Mouse (Mus musculus) CH12.LX (cell line): ENCODE results near the gene Gm20388. TPM values are rescaled to one million over a fixed set of nuclear protein-coding genes. Genes with fewer than 3 reads are reported as not detected.

Experiments used
- DNase-seq: peaks from one replicate; pipeline ENCODE4 v3.0.0-alpha.2; 2013; ENCODE audit errors: extremely low read depth
- H3K27ac ChIP-seq: 2 replicates; pipeline ENCODE4 v1.5.1; 2012; ENCODE audit warnings: low read depth, mild to moderate bottlenecking, control low read depth, moderate library complexity; ENCODE audit not compliant: insufficient read depth
- H3K27me3 ChIP-seq: replicated peaks from 2 replicates; pipeline ENCODE3; 2012; ENCODE audit warnings: inconsistent platforms
- H3K36me3 ChIP-seq, 2 experiments: replicated peaks in 1 of 2; 2 replicates each; pipeline versions ENCODE3 to v1.6.1; 2012; ENCODE audit warnings: inconsistent platforms in 1 of 2, low read length in 1 of 2, mild to moderate bottlenecking in 1 of 2, mixed read lengths in 1 of 2, moderate library complexity in 1 of 2; ENCODE audit not compliant: control insufficient read depth in 1 of 2, insufficient read depth in 1 of 2
- H3K4me1 ChIP-seq, 2 experiments: 2 replicates each; pipeline ENCODE4 v1.6.1; 2012; ENCODE audit warnings: inconsistent platforms in 1 of 2, moderate library complexity in 1 of 2; ENCODE audit not compliant: insufficient read depth in 2 of 2, control insufficient read depth in 1 of 2
- H3K4me2 ChIP-seq: 2 replicates; pipeline ENCODE4 v1.6.1; 2012; ENCODE audit warnings: low read depth, mild to moderate bottlenecking, control low read depth; ENCODE audit not compliant: poor library complexity, insufficient read depth, severe bottlenecking
- H3K4me3 ChIP-seq, 3 experiments: fragments of 150-350 bp in 1 of 3; sonication (generic) in 1 of 3; replicated peaks in 1 of 3; 2 replicates each; pipeline versions ENCODE3 to v1.5.1; 2011 to 2012; ENCODE audit warnings: low read depth in 2 of 3, low read length in 2 of 3, mild to moderate bottlenecking in 2 of 3, moderate library complexity in 2 of 3, control low read depth in 1 of 3, improper control_type of control experiment in 1 of 3, inconsistent platforms in 1 of 3, mixed read lengths in 1 of 3; ENCODE audit not compliant: poor library complexity in 1 of 3
- H3K79me2 ChIP-seq: replicated peaks from 2 replicates; pipeline ENCODE4 v1.6.1; 2012; ENCODE audit warnings: mild to moderate bottlenecking, moderate library complexity; ENCODE audit not compliant: control insufficient read depth, poor library complexity, insufficient read depth, severe bottlenecking; ENCODE audit errors: extremely low read depth
- H3K9ac ChIP-seq: 2 replicates; pipeline ENCODE4 v1.6.1; 2012; ENCODE audit warnings: low read depth, mild to moderate bottlenecking, control low read depth, moderate library complexity; ENCODE audit not compliant: insufficient read depth
- H3K9me3 ChIP-seq: replicated peaks from 2 replicates; pipeline ENCODE3; 2012; ENCODE audit warnings: low read length, inconsistent platforms, mixed read lengths
- CTCF ChIP-seq, 2 experiments: IDR thresholded peaks in 1 of 2; conservative IDR thresholded peaks in 1 of 2; 2 replicates each; pipeline ENCODE4 v1.5.1; 2011 to 2012; ENCODE audit warnings: low read depth in 2 of 2, low read length in 2 of 2, improper control_type of control experiment in 1 of 2, inconsistent platforms in 1 of 2, mild to moderate bottlenecking in 1 of 2, moderate library complexity in 1 of 2
- EP300 ChIP-seq: IDR thresholded peaks from 2 replicates; pipeline ENCODE4 v1.6.1; 2011; ENCODE audit warnings: low read length, improper control_type of control experiment
- JUN ChIP-seq: IDR thresholded peaks from 2 replicates; pipeline ENCODE4 v1.6.1; 2011; ENCODE audit warnings: low read depth, mild to moderate bottlenecking, low read length, improper control_type of control experiment, moderate library complexity; ENCODE audit not compliant: insufficient read depth
- JUND ChIP-seq: conservative IDR thresholded peaks from 2 replicates; pipeline ENCODE4 v1.6.1; 2011; ENCODE audit warnings: low read depth, low read length, improper control_type of control experiment
- MXI1 ChIP-seq: IDR thresholded peaks from 2 replicates; pipeline ENCODE4 v1.6.1; 2011; ENCODE audit warnings: mild to moderate bottlenecking, low read depth, low read length, improper control_type of control experiment
- NELFE ChIP-seq: IDR thresholded peaks from 2 replicates; pipeline ENCODE4 v1.6.1; 2011; ENCODE audit warnings: low read depth, low read length, improper control_type of control experiment
- RAD21 ChIP-seq: IDR thresholded peaks from 2 replicates; pipeline ENCODE4 v1.6.1; 2011; ENCODE audit warnings: low read depth, mild to moderate bottlenecking, low read length, improper control_type of control experiment, moderate library complexity
- RCOR1 ChIP-seq: conservative IDR thresholded peaks from 2 replicates; pipeline ENCODE4 v1.6.1; 2012; ENCODE audit warnings: low read depth, mild to moderate bottlenecking, inconsistent platforms, low read length, improper control_type of control experiment
- SIN3A ChIP-seq: IDR thresholded peaks from 2 replicates; pipeline ENCODE4 v1.6.1; 2012; ENCODE audit warnings: low read length, improper control_type of control experiment, inconsistent platforms
- TCF12 ChIP-seq: IDR thresholded peaks from 2 replicates; pipeline ENCODE4 v1.6.1; 2014; ENCODE audit warnings: low read depth, mild to moderate bottlenecking, inconsistent platforms, low read length, improper control_type of control experiment
- UBTF ChIP-seq: IDR thresholded peaks from 2 replicates; pipeline ENCODE4 v1.6.1; 2012; ENCODE audit warnings: low read depth, mild to moderate bottlenecking, inconsistent platforms, low read length, improper control_type of control experiment, moderate library complexity
- USF1 ChIP-seq: IDR thresholded peaks from 2 replicates; pipeline ENCODE4 v1.6.1; 2014; ENCODE audit warnings: low read depth, mild to moderate bottlenecking, inconsistent platforms, low read length, improper control_type of control experiment
- USF2 ChIP-seq: conservative IDR thresholded peaks from 2 replicates; pipeline ENCODE4 v1.6.1; 2011; ENCODE audit warnings: low read depth, low read length, improper control_type of control experiment
- ZC3H11A ChIP-seq: IDR thresholded peaks from 2 replicates; pipeline ENCODE4 v1.6.1; 2012; ENCODE audit warnings: low read depth, mild to moderate bottlenecking, inconsistent platforms, low read length, improper control_type of control experiment
- ZKSCAN1 ChIP-seq: IDR thresholded peaks from 2 replicates; pipeline ENCODE4 v1.6.1; 2012; ENCODE audit warnings: low read depth, inconsistent platforms, low read length, improper control_type of control experiment, borderline replicate concordance
- dilution Hi-C: fragments of 300-500 bp; cut with MboI; formaldehyde crosslinking; loops from 2 replicates; pipeline ENCODE4 v1.14.3; 2020; ENCODE audit warnings: low sequenced_read_pairs; ENCODE audit not compliant: extremely low pct_unique_long_range_greater_than_20kb, extremely low pct_ligation_motif_present
- in situ Hi-C: fragments of 300-500 bp; cut with MboI; formaldehyde crosslinking; loops from 3 replicates; pipeline ENCODE4 v1.14.3; 2019; ENCODE audit warnings: low sequenced_read_pairs, low pct_ligation_motif_present, low pct_unique_long_range_greater_than_20kb, mixed read lengths
- polyA plus RNA-seq: library from polyadenylated mRNA; unstranded; fragments of >175 nt; gene quantifications from 2 replicates; pipeline ENCODE4 v1.2.1, GENCODE M21; 2012; ENCODE audit warnings: low read depth; ENCODE audit not compliant: insufficient read length
- total RNA-seq, 2 experiments: library from RNA; depleted of rRNA; stranded (reverse); fragments of 300-350 nt in 1 of 2; fragments of >200 nt in 1 of 2; gene quantifications; 2 replicates each; pipeline ENCODE4 v1.2.3; 2012 to 2014

Gm20388 gene
- total and polyA plus RNA-seq, 3 experiments = 14.8 to 26.3 (median 22.2) TPM

GRCm38 (mm10) chr8:122245161-122245560, 2334.5 kb downstream of the Gm20388 start:
- H3K36me3 ChIP-seq = no peaks in the 10 kb centered on the region
- no peak for TF ChIP-seq JUN
- TF ChIP-seq USF2 = no peak
- no peak for TF ChIP-seq RAD21
- TF ChIP-seq RCOR1 = no peak
- TF ChIP-seq CTCF (conservative IDR thresholded peaks at IDR 0.05 in 1 of 2, IDR thresholded peaks at IDR 0.05 in 1 of 2; ENCODE audit: low read depth in 2 of 2, low read length in 2 of 2) = no peak
- no peak for TF ChIP-seq TCF12
- no peak for TF ChIP-seq UBTF
- no peak for TF ChIP-seq MXI1
- no peak for TF ChIP-seq NELFE
- TF ChIP-seq SIN3A = no peak
- no peak for TF ChIP-seq USF1
- TF ChIP-seq EP300 = no peak
- no peak for TF ChIP-seq ZC3H11A
- no peak for TF ChIP-seq JUND
- TF ChIP-seq ZKSCAN1 = no peak
- TF ChIP-seq, all 38 proteins: peak for 0
- Histone ChIP-seq H3K27ac (no peak overlapping the region), H3K27me3 (peaks cover 18% of the 10 kb centered on the region), H3K4me2 (no peak overlapping the region), H3K4me3 (no peak overlapping the region), H3K9me3 (no peaks in the 10 kb centered on the region), H3K4me1 (peaks cover 6 to 22% of the 10 kb centered on the region in 2 experiments; a peak in 3 of 4 replicates), H3K9ac (no peak overlapping the region), H3K79me2 (no peaks in the 10 kb centered on the region)
- DNase-seq = no peak
- dilution Hi-C loops (no loop called here), in situ Hi-C loops (no loop called here)

DNA sequence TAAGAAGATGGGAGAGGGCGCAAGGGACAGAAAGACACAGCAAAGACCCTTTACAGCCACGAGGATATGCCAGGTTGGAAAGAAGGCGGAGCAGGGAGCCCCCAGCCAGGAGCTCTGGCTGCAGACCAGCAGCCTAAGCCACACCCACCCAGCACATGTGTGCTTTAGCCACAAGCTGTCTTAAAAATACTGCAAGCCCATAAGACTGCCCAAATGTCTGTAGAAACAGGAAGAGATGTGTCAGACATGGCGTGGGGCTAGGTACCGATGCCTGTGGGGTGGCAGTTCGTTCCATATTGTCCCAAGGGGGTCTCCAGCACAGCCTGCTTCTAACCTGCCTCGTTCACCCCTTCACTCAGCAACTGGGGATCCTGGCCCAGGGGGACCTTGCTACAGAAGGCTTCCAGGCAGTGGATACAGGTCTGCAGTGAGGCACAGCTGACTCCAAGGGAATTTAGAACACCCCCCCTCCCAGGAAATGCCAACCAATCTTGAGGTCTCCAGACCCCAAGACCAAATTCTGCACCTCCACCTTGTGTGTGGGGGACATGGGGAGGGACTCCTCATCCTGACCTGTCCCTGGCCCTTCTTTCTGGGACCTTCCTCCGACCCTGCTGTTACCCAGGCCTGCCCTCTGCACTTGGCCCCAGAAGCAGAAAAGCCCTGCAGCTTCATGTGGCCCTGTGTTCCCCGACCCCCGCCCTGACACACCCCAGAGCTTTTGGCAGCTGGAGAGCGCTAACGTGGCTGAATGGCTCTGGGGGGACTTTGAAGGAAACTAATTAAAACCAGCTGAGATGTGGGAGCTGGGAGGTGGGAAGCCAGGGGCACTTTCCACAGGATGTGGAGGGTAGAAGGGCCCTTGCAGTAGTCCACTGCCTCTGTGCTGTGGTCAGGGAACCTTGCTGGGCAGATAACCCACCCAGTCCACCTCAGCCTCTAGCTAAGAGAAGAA, 2335.9 kb downstream of the Gm20388 start:
- dilution Hi-C loops = no loop called here

More for the DNA sequence above, 2335.9 kb downstream of the Gm20388 start:
- peaks cover 29% of the 10 kb centered on the region for H3K27me3 ChIP-seq
- no peaks in the 10 kb centered on the region for H3K79me2 ChIP-seq
- no peak for TF ChIP-seq UBTF
- no peaks in the 10 kb centered on the region for H3K9me3 ChIP-seq
- H3K4me2 ChIP-seq = no peak overlapping the region
- H3K9ac ChIP-seq = no peak overlapping the region
- no peak overlapping the region for H3K4me3 ChIP-seq
- peaks cover 6 to 22% of the 10 kb centered on the region in 2 experiments; a peak in 3 of 4 replicates for H3K4me1 ChIP-seq
- DNase-seq = no peak
- H3K36me3 ChIP-seq = no peaks in the 10 kb centered on the region
- H3K27ac ChIP-seq = no peak overlapping the region
- in situ Hi-C loops = no loop called here
